ENCODE assay signal across 9 mouse cellular contexts in the genomic region with DNA sequence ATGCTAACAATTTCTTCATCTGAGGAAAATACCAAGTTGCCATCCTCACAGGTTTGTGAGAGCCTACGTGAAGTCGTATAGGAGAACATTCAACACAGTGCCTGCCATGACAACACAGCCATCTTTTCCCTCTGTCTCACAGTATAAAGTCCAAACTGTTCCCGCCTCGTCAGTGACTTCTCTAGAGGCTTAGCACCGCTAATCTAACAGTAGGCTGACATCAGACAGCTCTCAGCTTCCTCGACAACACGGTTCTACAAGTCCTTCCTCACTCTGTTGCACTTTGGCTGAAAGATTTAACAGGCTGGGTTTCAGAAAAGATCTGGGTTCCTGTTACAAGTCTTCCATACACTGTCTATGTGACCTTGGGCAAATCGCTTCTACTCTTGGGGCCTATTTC. TPM values are rescaled to one million over a fixed set of nuclear protein-coding genes. Genes with fewer than 3 reads are reported as not detected.
A peak's percentile ranks its signal among the peaks of the same experiment; 100 is the strongest.
DNase-seq lines count a peak whose midpoint lies in the region; ATAC-seq and TF ChIP-seq lines count a peak whose summit lies in the region.
"Had no signal": no experiment of that assay in that cellular context is flagged by ENCODE, and none has a peak within 500 bp of the region (broad histone marks: within the 10 kb centered on the region; RNA-seq: fewer than 3 reads in every experiment).

No protein-coding gene starts in this region.

- no peak for TF ChIP-seq POLR2A in cortical plate, adult 2 months (IDR thresholded peaks at IDR 0.05; ENCODE audit: extremely low read depth, insufficient read depth, low read length)

- H3K9ac ChIP-seq in heart, embryonic 16.5 days (ENCODE audit: low read length), result peak overlapping the region; percentile 95

- H3K4me3 ChIP-seq in heart, embryonic 16.5 days (ENCODE audit: low read length), result peak overlapping the region; percentile 91
- peak overlapping the region; percentile 71 for H3K4me3 ChIP-seq in cortical plate, adult 2 months (ENCODE audit: insufficient read depth, low read length)

- no peak for DNase-seq in heart, adult 8-10 months (ENCODE audit: low spot score)
- DNase-seq in kidney, adult 9 months, result peak; percentile 32
- DNase-seq in naive thymus-derived CD4-positive, alpha-beta T cell, adult 2 months (ENCODE audit: low read depth), result peak; percentile 12
- DNase-seq in thymus, postnatal 36 days, result no peak
- DNase-seq in adrenal gland, adult 8-10 months, result no peak
- DNase-seq in adrenal gland, postnatal 14 days, result no peak

- peaks cover 10% of the 10 kb centered on the region for H3K4me1 ChIP-seq in heart, embryonic 16.5 days (ENCODE audit: control insufficient read depth, insufficient read depth, low read length)
- peaks cover 3% of the 10 kb centered on the region; the same call in 1 of the 2 replicates for H3K4me1 ChIP-seq in cortical plate, adult 2 months (ENCODE audit: control insufficient read depth, insufficient read depth, low read length)

- H3K27ac ChIP-seq in heart, embryonic 16.5 days (ENCODE audit: low read length), result peak overlapping the region; percentile 83
- no peak overlapping the region for H3K27ac ChIP-seq in cortical plate, adult 2 months (ENCODE audit: insufficient read depth, low read length)

- ATAC-seq in heart, embryonic 16.5 days (replicated peaks; ENCODE audit: extremely low read depth, insufficient read depth, low FRiP score), result no peak

- H3K9me3 ChIP-seq in heart, embryonic 16.5 days (replicated peaks; ENCODE audit: control insufficient read depth, low read length), result no peaks in the 10 kb centered on the region

- peaks cover 16% of the 10 kb centered on the region for H3K36me3 ChIP-seq in heart, embryonic 16.5 days (ENCODE audit: control insufficient read depth, insufficient read depth)

- peak overlapping the region; percentile 70 for H3K4me2 ChIP-seq in heart, embryonic 16.5 days (ENCODE audit: low read depth, low read length)

- no peaks in the 10 kb centered on the region for H3K27me3 ChIP-seq in heart, embryonic 16.5 days (ENCODE audit: control insufficient read depth, insufficient read depth, low read length)

- TF ChIP-seq CTCF in cortical plate, adult 2 months (IDR thresholded peaks at IDR 0.05; ENCODE audit: extremely low read depth, insufficient read depth, low read length), result no peak

- WGBS in heart, embryonic 16.5 days, result 31% methylated on average over 8 of the region's 8 CpGs

RNA-seq across cellular contexts. Expression of a gene that starts 1.0 kb away (rescaled TPM):
- 553 and 578 TPM in 2 replicates for polyA plus RNA-seq in heart, embryonic 16.5 days (2015; fragmentation: Nextera tagmentation; extraction: Ambion mirVana)
- 100 to 1,000 TPM; 642 to 707 (median 697) TPM for total RNA-seq in heart, adult 8-10 months (2022)
- 218 and 219 TPM in 2 replicates for polyA plus RNA-seq in cortical plate, adult 2 months (2012; rRNA removed)
- total RNA-seq in adrenal gland, adult 8-10 months (2022), result 100 to 1,000 TPM; 128 to 194 (median 170) TPM
- total RNA-seq in adrenal gland, postnatal 14 days (2021), result 365 and 371 TPM in 2 replicates

RNA-seq across cellular contexts. Expression of a gene that starts 1.1 kb away (rescaled TPM):
- 0.42 and 0.87 TPM in 2 replicates for polyA plus RNA-seq in heart, embryonic 16.5 days (2015; fragmentation: Nextera tagmentation; extraction: Ambion mirVana)
- total RNA-seq in heart, adult 8-10 months (2022), result not detected
- 1.8 and 2.2 TPM in 2 replicates for polyA plus RNA-seq in cortical plate, adult 2 months (2012; rRNA removed)
- 1 to 10 TPM in 1 of 4 experiments, under 1 TPM in 3; 0.38 to 1.2 (median 0.57) TPM for total RNA-seq in adrenal gland, adult 8-10 months (2022)
- not detected in 2 replicates for total RNA-seq in adrenal gland, postnatal 14 days (2021)
- polyA plus RNA-seq: spleen, adult 2 months had no signal

RNA-seq across cellular contexts. Expression of a gene that starts 57.0 kb away (rescaled TPM):
- 1.3 and 1.8 TPM in 2 replicates for polyA plus RNA-seq in heart, embryonic 16.5 days (2015; fragmentation: Nextera tagmentation; extraction: Ambion mirVana)
- total RNA-seq in heart, adult 8-10 months (2022), result 1 to 10 TPM; 2.5 to 6.0 (median 3.3) TPM
- 8.2 and 8.5 TPM in 2 replicates for polyA plus RNA-seq in cortical plate, adult 2 months (2012; rRNA removed)
- 1 to 10 TPM in 2 of 4 experiments, under 1 TPM in 2; 0.49 to 2.2 (median 1.2) TPM for total RNA-seq in adrenal gland, adult 8-10 months (2022)
- 5.4 and 7.2 TPM in 2 replicates for total RNA-seq in adrenal gland, postnatal 14 days (2021)

Comparison
In these comparisons a context has a peak if more than half of its experiments do, and no peak if none do; other contexts are left out.
1. DNase-seq: peak in kidney, adult 9 months (single experiment) and naive thymus-derived CD4-positive, alpha-beta T cell, adult 2 months (single experiment); none in heart, adult 8-10 months (single experiment), thymus, postnatal 36 days (0 of 2), adrenal gland, adult 8-10 months (single experiment) and adrenal gland, postnatal 14 days (single experiment).